Mouse (Mus musculus) megakaryocyte, embryonic 14.5 days (primary cell): ENCODE results near the gene Gramd1a.

Experiments used
- FLI1 ChIP-seq: IDR thresholded peaks from 2 replicates; pipeline ENCODE4 v1.6.1; 2012; ENCODE audit warnings: low read length, inconsistent platforms, mixed read lengths
- GATA1 ChIP-seq: IDR thresholded peaks from 3 replicates; pipeline ENCODE4 v1.6.1; 2012; ENCODE audit warnings: mixed read lengths, low read length, inconsistent platforms, borderline replicate concordance

- TF ChIP-seq GATA1 (no peak), FLI1 (no peak)
These were observed 14.8 kb downstream of the Gramd1a start for GRCm38 (mm10) chr7:31140941-31141340.
